Mouse (Mus musculus) c-Kit-positive CD71-negative TER-119-negative erythroid progenitor cells, embryonic 14.5 days (primary cell): Measurements from ENCODE around the gene Gm17545.

Experiments
- DNase-seq: peaks from one replicate; pipeline ENCODE4 v3.0.0-alpha.2; 2013; ENCODE audit warnings: low read depth

Gm17545 gene

DNA sequence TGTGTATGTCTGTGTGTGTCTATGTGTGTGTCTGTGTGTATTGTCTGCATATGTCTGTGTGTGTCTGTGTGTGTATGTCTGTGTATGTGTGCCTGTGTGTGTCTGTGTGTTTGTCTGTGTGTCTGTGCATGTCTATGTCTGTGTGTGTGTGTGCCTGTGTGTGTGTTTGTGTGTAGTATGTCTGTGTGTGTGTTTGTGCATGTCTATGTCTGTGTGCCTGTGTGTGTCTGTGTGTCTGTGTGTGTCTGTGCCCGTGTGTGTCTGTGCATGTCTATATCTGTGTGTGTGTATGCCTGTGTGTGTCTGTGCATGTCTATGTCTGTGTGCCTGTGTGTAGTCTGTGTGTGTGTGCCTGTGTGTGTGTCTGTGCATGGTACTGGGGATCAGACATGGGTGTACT, 9.0 kb upstream of the Gm17545 start:
- DNase-seq = no peak

DNA sequence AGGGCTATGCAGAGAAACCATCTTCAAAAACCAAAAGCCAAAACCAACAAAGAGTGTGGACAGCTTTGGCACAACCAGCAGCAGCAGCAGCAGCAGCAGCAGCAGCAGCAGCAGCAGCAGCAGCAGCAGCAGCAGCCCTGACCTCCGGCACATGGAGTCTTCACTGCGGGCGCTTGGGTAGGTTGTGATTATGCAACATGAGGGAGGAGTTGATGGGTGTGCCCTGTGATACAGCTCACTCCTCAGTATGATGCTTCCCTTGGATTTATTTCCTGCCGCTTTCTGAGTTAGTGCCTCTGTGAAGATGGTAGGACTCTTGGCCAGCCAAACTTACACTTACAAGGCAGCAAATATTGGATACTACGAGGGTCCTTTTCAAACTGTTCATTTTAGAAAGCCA, 6.9 kb upstream of the Gm17545 start:
- no peak for DNase-seq

DNA sequence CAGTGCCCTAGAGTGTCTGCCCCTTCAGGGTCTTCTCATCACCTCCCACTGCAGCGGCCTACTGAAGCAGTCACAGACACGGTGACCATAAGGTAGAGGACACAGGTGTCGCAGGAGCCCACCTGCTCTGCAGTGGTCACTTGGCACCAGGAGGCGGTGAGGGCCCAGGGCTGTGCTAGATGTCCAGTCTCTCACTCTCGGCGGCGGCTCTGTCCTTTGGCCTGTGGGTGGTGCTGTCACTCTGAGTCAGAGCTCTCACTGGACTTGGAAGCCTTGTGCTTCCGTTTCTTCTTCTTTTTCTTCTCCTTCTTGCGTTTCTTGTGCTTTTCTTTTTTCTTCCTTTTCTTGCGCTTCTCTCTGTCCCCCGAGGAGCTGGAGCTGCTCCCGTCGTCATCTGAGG, 5.7 kb upstream of the Gm17545 start:
- DNase-seq = no peak

DNA sequence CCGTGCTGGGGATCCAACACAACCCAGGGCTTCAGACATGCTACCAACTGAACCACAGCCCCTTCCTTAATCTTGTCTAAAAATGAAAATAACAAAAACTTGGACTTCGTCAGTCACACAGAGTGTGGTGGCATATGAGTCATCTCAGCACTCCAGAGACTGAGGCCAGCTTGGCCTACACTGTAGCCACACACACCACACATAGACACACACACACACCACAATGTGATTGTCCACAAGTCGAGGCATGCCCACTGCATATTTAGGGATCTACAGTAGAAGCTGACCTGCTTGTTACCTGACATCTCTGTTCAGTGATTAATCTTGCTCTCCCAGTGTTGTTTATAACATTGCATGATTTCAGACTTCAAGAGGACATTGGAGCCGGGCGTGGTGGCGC, 4.9 kb upstream of the Gm17545 start:
- DNase-seq = no peak

DNA sequence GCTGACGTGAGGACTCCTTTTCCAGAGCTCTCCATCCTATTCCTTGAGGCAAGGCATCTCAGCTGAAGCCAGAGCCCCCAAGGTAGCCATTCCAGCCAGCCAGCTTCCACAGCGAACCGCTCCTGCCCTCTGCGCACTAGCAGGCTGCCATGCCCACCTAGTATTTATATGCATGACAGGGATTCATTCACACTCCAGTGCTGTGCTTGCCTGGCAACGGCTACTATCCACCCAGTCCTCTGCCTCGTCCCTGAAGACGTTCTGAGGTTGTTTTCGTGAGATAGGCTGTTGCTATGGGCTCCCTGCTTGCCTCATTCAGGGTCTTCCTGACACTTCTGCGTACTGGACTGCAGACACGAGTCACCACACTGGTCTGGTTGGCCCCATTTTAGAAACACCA, 1.4 kb upstream of the Gm17545 start:
- no peak for DNase-seq

DNA sequence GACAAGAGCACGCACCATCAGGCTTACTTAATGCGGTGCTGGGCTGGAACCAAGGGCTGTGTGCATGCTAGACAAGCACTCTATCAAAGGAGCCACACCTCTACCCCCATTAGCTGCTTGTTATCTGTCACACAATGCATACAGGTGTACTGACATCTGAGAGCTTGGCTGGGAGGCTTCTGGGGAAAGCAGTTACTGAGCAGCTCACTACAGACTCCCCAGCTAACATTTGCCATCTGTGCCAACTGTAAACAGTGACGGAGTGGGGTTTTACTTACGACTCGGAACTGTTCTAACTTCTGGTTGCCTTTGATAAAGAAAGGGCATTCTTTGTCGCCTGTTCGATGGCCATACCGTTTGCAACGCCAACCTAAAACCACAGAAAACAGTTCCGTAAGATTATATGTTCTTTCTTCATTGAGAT, 577 bp upstream of the Gm17545 start:
- DNase-seq = no peak

DNA sequence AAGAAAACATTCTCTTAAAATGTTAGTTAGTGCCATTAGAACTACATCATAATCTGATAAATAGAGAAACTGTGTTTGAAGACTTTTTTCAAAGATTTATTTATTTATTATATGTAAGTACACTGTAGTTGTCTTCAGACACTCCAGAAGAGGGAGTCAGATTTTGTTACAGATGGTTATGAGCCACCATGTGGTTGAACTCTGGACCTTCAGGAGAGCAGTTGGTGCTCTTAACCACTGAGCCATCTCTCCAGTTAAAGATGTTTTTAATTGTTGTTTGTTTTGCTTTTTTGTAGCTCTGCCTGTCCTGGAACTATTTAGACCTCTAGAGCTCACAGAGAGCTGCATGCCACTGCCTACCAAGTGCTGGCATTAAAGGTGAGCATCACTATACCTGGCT, 951 bp downstream of the Gm17545 start:
- no peak for DNase-seq

DNA sequence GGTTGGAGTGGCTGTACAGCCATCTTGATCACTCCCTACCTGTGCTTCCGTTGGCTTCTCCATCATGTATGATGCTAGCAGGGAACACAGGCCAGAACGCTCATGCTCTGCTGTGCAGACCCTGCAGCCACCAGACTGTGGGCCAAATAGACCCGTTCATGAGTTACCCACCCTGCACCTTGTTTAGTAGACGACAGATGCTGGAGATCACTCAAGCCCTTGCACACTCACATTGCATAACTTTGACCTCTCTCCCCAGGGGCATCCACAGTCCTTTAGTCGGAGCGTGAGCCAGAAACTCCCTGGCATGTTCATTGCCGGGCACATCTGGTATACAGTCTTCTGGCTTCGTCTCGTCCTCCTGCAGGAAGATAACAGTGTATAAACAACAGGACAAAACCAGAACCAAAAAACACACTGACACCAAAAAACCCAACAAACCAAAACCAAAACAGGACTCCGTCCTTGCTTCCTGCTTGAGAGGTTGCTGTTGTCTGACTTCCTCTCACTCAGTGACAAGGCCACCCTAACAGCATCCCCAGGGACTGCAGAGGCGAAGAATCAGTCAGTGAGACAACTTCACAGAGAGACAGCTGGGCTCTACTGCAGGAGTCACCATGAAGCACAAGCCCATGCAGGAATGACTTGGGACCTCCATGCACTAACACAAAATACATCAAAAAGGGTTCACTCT, 3.2 kb downstream of the Gm17545 start:
- DNase-seq = no peak

DNA sequence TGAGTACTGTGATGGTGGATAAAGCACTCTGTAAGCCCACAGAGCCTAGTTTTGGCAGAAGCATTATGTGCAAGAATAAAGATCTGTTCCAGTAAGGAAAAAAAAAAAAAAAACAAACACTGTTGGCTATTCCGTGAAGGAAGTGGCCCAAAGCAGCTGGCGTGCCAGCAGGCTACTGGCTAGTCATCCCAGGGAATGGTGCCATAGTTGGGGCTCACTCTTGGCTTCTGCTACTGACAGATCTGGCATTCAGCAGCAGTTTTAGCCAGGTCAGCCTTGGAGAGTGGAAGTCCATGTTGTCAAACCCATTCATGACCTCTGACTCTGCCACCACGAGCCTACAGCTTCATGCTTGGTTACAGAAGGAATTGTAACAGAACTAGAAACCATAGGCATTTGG, 7.9 kb downstream of the Gm17545 start:
- no peak for DNase-seq

DNA sequence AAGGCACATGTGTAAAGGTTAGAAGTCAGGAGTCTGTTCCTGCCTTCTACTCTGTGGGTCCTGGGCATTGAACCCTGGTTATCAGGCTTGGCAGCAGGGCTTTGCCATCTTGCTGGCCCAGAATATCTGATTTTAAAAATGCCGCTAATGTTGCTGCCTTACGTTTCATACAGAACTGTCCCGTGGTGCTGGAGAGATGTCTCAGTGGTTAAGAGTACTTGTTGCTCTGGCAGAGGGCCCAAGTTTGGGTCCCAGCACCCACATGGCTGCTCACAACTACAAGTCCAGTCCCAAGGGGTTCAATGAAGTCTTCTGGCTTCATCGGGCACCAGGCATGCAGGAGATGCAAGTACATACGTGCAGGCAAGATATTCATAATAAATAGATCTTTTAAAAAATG, 12.1 kb downstream of the Gm17545 start:
- DNase-seq = no peak

DNA sequence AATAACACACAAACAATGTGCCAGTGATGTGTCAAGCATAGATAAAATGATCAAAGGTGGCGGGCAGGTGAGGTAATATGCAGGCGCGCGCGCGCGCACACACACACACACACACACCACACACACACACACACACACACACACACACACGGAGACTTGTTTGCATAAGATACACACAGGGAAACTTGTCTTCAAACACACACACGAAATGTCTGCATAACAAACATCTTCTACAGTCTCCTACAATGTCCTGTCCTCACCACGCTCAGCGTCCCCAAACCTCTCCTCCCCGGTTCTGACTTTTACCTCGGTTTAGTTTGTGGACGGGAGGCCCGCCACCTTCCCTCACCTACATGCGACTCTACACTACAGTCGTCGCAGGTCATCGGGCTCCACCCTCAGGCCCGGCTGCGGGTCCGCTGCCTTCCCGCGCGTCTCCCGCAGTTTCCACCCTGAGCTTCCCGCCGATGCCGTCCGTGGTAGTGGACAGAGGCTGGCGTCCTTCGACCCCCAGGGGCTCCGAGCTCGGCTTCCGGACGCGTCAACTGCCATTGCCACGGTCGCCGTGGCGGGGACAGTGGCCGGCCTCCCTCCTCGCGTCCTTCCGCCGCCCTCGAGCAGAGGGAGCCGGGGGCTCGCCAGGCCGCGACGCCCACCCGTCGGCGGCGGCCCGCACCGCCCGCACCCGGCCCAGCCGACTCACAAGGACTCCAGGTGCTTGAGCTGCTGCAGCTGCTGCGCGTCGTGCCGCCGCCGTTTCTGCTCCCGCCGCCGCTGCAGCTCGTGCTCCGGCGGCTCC, 13.5 kb downstream of the Gm17545 start:
- no peak for DNase-seq

DNA sequence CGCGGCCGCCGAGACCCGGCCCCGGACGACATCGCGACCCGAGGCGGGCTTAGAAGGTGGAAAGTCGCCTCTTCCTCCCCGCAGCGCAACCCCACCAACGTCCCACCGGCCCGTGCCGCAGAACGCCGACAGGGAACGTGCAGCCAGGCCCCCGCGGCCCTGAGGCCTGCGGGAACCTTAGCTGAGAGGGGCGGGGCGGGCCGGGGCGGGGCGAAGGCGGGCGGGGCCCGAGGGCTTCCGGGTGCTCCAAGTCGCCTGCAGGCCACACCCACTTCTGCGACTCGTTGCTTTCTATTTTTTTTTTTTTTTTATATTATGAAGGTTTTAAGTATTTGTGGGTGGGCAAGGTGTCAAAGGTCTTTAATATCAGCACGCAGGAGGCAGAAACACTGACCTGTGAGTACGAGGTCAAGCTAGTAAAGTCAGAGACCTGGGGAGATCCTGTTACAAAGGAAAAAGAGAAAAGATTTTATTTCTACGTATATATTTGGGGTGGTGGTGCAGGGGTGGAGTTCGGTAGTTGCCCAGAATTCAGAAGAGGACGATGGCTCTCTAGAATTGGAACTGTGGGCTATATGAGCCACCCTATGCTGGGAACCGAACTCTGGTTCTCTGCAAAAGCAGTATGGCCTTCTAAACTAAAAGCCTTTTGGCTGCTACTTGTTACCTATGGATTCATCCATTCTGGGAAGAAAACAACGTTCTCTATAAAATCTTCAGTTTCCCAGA, 14.2 kb downstream of the Gm17545 start:
- peak; percentile 72 for DNase-seq

DNA sequence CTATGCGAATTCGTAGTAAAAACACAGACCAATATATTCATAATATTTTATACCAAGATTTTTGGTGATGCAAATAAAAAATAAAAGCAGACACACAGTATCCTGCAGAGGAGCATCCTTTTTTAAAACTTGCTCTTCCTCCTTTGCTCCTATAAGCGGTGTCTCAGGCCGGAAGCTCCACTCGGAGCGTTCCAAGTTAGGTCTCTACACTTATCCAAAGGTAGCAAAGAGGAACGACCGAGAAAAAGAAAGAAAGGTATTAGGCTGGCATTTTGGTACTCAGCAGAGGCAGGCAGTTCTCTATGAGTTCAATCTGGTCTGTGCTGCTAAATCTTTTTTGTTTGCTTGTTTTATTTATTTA, 14.8 kb downstream of the Gm17545 start:
- DNase-seq = no peak

DNA sequence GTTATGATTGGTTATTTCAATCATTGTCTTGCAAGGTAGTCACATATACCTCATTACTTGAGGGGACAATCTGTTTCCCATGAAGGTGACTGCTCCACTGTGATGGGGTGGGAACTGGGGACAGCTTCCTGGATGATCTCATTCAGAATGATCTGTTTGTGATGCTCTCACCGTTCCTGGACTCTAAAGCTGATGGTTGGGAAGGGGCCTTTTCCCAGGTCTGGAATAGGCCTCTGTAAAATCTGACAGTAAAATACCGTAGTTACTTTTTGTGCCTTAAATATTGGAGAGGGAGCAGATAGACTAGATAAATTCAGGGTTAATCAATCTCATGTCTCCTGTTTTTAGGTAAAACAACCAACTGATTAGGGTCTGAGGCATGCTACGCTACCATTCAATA, 15.6 kb downstream of the Gm17545 start, which contains the start of gene Rp9:
Gene Rp9 (minus strand): TSS at position 101 of the 400 bp plus-strand sequence.
- DNase-seq = no peak

DNA sequence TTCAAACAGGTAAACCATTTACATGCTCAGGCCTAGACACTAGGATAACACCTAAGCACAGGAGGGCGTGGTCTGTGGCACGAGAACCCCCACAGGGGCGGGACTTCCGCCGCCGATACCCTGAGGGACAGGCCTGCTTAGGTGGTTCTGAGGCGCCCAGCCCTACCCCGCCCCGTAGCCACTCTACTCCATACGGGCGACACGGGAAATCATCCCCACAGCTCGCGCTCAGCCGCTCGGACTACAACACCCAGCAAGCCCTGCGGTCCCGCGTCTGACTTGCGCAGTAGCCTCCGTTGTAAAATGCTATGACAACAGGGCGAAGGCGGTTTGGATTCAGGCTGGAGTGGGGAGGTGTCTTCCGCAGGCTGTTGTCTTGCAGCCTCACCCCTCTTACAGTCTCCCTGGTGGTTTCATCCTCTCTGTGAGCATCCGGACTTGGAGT, 21.4 kb downstream of the Gm17545 start, which contains the start of gene Bbs9:
Gene Bbs9 (plus strand): TSS at position 292 of the 445 bp plus-strand sequence.
- peak; percentile 85 for DNase-seq

DNA sequence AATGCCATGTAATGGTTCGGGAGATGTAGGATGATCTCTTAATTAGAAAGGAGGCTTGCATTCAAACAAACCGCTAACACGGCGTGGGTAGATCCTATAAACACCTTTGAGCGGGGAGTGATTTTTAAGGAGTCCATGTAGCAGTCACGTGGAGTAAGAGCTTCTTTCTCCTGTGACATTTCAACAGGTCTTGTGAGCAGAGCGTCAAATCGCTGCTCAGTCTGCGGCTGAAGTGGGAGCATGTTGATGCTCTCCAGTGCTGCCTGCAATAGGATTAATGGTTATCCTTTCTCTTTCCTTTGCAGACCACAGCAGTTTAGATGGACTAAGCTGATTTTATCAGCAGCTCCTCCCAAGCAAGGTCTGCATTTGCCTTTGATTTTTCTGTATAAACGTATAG, 22.2 kb downstream of the Gm17545 start:
- DNase-seq = no peak

DNA sequence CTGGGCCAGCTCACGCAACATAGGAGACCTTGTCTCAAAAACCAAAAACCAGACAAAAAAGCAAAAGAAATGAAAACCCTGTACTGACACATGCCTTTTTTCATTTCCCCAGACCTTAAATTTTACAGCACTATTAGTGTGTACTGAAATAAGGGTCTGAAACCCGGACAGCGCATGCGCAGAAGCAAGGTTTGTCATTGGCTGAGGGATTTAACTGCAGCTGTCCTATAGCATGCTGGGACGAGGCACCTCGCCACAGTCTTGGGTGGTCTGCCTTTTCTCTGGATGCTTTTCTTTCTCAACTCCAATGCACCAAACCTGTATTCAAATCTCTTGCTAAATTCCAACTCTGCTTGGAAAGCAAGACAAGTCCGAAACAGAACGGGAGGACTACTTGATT, 24.9 kb downstream of the Gm17545 start:
- no peak for DNase-seq

DNA sequence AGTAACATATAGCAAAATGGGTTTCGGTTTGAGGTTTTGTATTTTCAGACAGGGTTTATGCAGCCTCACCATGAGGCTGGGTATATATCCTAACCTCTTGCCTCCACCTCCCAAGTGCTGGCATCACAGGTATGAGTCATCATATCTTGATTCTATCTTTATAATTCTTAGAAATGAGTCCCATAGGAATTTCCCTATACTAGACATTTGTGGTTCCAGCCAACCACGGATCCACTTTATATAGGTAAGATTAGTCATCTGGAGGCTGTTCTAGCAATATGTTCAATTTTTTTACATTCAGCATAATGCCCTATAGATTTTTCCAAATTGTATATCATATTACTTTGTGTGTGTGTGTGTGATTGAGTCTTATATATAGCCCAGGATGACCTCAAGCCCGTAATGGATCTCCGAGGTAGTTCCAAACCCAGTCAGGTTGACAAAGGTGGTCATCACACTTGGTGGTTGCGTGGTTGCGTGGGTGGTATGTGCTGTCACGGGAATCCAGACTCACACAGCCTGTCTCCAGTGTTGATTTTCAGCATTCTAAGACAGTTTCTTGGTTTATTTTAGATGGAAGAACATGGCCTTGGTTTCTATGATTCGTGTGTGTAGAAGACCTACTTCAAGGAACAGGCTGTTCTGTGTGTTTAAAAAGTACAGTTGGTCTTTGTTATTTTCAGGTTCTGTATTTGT, 29.9 kb downstream of the Gm17545 start:
- DNase-seq = no peak

DNA sequence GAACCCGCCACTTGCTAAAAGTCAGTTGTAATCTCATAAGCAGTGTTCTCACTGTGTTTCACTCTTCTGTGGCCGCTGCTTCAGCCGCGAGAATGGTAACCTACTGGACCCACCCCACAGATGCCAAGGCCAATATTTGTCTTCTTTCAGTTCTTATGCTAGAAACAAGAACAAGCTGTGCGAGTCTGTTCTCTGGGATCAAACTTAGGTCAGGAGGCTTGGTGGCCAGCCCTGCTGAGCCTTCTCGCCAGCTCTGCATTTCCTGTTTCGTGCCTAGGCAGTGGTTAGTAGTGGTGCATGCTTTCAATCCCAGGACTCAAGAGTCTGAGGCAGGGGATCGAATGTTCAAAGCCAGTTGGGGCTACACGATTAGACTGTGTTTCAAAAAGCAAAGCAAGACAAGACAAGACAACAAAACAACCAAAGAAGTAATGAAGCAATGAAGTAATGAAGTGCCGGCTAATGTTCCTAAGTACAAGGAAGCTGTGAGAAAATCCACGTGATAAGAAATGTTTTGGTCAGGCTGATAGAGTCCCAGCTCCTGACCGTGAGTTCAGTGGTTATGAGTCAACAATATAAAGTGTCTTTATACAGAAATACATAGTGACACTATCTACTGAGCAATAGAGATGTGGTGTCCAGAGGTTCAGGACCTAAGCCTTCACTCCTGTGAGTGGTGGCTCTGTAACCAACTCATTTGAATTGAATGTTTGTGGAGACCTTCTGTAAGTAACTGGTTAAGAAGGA, 30.6 kb downstream of the Gm17545 start:
- no peak for DNase-seq

DNA sequence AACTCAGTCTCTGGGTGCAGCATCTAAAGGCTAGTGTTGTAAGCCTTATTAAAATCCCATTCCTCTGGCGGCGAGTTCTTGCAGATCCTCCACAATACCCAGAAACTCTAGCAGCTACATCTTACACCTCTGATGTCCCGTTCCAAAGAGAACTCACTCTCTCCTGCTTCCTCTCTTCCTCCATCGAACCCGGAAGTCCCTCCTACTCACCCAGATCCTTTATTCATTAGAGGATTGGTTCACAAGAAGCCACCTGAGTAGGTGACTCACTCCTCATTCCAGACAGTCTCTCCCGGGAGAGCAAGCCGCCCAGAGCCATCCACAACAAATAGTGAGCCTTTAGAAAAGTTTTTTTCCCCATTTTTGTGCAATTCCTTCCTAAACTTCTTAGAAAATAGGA, 32.1 kb downstream of the Gm17545 start:
- no peak for DNase-seq

DNA sequence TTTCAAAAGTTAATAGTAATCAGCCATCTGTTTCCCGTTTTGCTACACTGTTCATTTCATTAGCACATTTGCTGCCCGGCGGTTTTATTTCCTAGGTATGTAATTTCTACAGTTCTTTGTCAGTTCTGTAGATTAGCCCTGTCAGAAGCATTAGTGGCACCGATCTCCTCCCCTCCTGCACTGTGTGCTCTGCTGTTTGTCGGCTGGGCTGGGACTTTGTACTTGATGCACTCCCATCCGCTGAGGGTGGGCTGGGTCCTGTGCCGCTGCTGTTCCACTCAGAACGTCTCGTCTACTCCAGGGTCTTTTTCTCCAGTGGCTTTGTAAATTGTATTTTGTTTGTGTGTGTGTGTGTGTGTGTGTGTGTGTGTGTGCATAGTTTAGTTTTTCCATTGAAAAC, 34.9 kb downstream of the Gm17545 start:
- no peak for DNase-seq
